Mouse (Mus musculus): ENCODE results near the gene Arsg. TPM values are rescaled to one million over a fixed set of nuclear protein-coding genes. Genes with fewer than 3 reads are reported as not detected.

The Arsg gene
- total and polyA plus RNA-seq, 3 experiments = 0.79 to 3.3 (median 1.4) TPM

DNA sequence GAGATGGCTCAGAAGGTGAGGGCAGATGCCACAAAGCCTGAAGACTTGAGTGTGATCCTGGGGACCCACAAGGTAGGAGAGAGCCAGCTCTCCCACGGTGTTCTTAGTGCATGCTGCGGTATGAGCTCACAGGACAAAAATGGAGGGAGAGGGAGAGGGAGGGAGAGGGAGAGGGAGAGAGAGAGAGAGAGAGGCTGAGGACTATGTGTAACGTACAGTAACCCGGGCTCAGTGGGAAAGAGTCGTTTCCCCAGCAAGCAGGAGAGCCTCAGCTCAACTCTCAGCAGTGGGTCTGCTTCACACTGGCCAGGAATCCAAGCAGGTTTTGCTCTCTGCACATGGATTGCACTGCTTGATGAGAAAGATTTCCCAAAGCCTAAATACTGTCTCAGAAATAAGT lies 34.0 kb upstream of the Arsg start:
- Histone ChIP-seq H3K27ac (ENCODE audit: insufficient read depth, low read depth) (no peak overlapping the region), H3K27me3 (replicated peaks) (no peaks in the 10 kb centered on the region), H3K9ac (ENCODE audit: insufficient read depth, low read depth) (peak overlapping the region; percentile 47), H3K4me3 (replicated peaks in 1 of 3; ENCODE audit: low read depth in 2 of 3, low read length in 2 of 3, poor library complexity in 1 of 3) (peak overlapping the region in 2 of 3 experiments; percentile 54 to 58), H3K4me1 (ENCODE audit: control insufficient read depth in 1 of 2, insufficient read depth in 2 of 2) (peaks cover 10 to 38% of the 10 kb centered on the region in 2 experiments), H3K9me3 (replicated peaks; ENCODE audit: low read length) (no peaks in the 10 kb centered on the region), H3K4me2 (ENCODE audit: insufficient read depth, low read depth, poor library complexity, severe bottlenecking) (peak overlapping the region; percentile 62; the same call in 1 of the 2 replicates), H3K36me3 (replicated peaks in 1 of 2; ENCODE audit: control insufficient read depth in 1 of 2, insufficient read depth in 1 of 2, low read length in 1 of 2) (peaks cover 3 to 36% of the 10 kb centered on the region in 2 experiments), H3K79me2 (replicated peaks; ENCODE audit: control insufficient read depth, extremely low read depth, insufficient read depth, poor library complexity, severe bottlenecking) (no peaks in the 10 kb centered on the region)
- dilution Hi-C loops (cut with MboI; ENCODE audit: extremely low pct_ligation_motif_present, extremely low pct_unique_long_range_greater_than_20kb, low sequenced_read_pairs) = no loop called here
- in situ Hi-C loops (cut with MboI; ENCODE audit: low pct_ligation_motif_present, low pct_unique_long_range_greater_than_20kb, low sequenced_read_pairs) = no loop called here
- DNase-seq (ENCODE audit: extremely low read depth) = no peak
- TF ChIP-seq MEF2A (IDR thresholded peaks at IDR 0.05; ENCODE audit: borderline replicate concordance, low read depth, low read length) (no peak), USF1 (IDR thresholded peaks at IDR 0.05; ENCODE audit: low read depth, low read length) (no peak), IRF4 (IDR thresholded peaks at IDR 0.05; ENCODE audit: low read depth, low read length) (no peak), CHD1 (IDR thresholded peaks at IDR 0.05; ENCODE audit: low read depth, low read length) (no peak), NRF1 (IDR thresholded peaks at IDR 0.05; ENCODE audit: low read depth, low read length) (no peak), RCOR1 (conservative IDR thresholded peaks at IDR 0.05; ENCODE audit: low read depth, low read length) (no peak), MAZ (IDR thresholded peaks at IDR 0.05; ENCODE audit: low read depth, low read length) (no peak), ETS1 (conservative IDR thresholded peaks at IDR 0.05; ENCODE audit: low read depth, low read length) (no peak), RAD21 (IDR thresholded peaks at IDR 0.05; ENCODE audit: low read depth, low read length) (no peak), KAT2A (IDR thresholded peaks at IDR 0.05; ENCODE audit: insufficient replicate concordance, low read length) (no peak), NELFE (IDR thresholded peaks at IDR 0.05; ENCODE audit: low read depth, low read length) (no peak), ELF1 (IDR thresholded peaks at IDR 0.05; ENCODE audit: low read depth, low read length) (no peak), TCF12 (IDR thresholded peaks at IDR 0.05; ENCODE audit: low read depth, low read length) (no peak)

DNA sequence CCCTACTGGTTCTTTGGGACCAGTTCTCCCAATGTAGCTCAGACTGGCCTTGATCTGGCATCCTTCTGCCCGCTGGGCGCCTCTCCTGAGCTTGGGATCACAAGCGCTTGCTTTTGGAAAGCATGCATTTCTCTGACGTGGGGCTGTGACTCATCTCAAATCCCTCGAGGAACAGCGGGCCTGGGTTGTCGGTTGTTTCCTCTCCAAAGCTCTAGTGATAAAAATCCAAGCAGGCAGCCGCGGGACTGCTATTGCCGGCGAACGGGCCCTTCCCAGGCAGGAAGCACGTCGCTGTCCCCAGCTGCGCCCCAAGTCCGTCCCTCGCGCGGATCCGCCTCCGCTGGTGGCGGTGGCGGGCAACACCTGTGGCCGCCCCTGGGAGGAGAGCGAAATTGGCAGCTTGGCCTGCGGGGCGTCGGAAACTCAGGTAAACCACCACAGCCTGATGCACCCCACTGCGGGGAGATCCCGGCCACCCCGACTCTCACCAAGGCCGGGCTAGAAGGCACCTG lies 33.3 kb upstream of the Arsg start:
- H3K36me3 ChIP-seq (replicated peaks in 1 of 2; ENCODE audit: control insufficient read depth in 1 of 2, insufficient read depth in 1 of 2, low read length in 1 of 2) = peaks cover 3 to 30% of the 10 kb centered on the region in 2 experiments
- H3K4me1 ChIP-seq (ENCODE audit: control insufficient read depth in 1 of 2, insufficient read depth in 2 of 2) = peaks cover 6 to 32% of the 10 kb centered on the region in 2 experiments
- H3K27ac ChIP-seq (ENCODE audit: insufficient read depth, low read depth) = peak overlapping the region; percentile 1; the same call in 1 of the 2 replicates
- peak overlapping the region; percentile 47 for H3K9ac ChIP-seq (ENCODE audit: insufficient read depth, low read depth)
- in situ Hi-C loops (cut with MboI; ENCODE audit: low pct_ligation_motif_present, low pct_unique_long_range_greater_than_20kb, low sequenced_read_pairs) (loop anchor here (5.0 to 10.0 kb wide), 2 partner anchors 193 to 415 kb away; no protein-coding TSS in a partner anchor), dilution Hi-C loops (cut with MboI; ENCODE audit: extremely low pct_ligation_motif_present, extremely low pct_unique_long_range_greater_than_20kb, low sequenced_read_pairs) (no loop called here)
- H3K79me2 ChIP-seq (replicated peaks; ENCODE audit: control insufficient read depth, extremely low read depth, insufficient read depth, poor library complexity, severe bottlenecking) = no peaks in the 10 kb centered on the region
- H3K27me3 ChIP-seq (replicated peaks) = no peaks in the 10 kb centered on the region
- H3K4me3 ChIP-seq (replicated peaks in 1 of 3; ENCODE audit: low read depth in 2 of 3, low read length in 2 of 3, poor library complexity in 1 of 3) = peak overlapping the region; percentile 54 to 74 (median 58)
- peak; percentile 82 for DNase-seq (ENCODE audit: extremely low read depth)
- H3K9me3 ChIP-seq (replicated peaks; ENCODE audit: low read length) = no peaks in the 10 kb centered on the region
- peak overlapping the region; percentile 62 for H3K4me2 ChIP-seq (ENCODE audit: insufficient read depth, low read depth, poor library complexity, severe bottlenecking)
- no peak for TF ChIP-seq CHD2 (IDR thresholded peaks at IDR 0.05; ENCODE audit: low read length)
- no peak for TF ChIP-seq PAX5 (IDR thresholded peaks at IDR 0.05; ENCODE audit: low read length)
- TF ChIP-seq NELFE (IDR thresholded peaks at IDR 0.05; ENCODE audit: low read depth, low read length) = peak; percentile 55; the same call in 1 of the 2 replicates
- TF ChIP-seq POLR2AphosphoS2 (IDR thresholded peaks at IDR 0.05; ENCODE audit: low read depth, low read length) = no peak
- peak; percentile 62; the same call in 1 of the 2 replicates for TF ChIP-seq MXI1 (IDR thresholded peaks at IDR 0.05; ENCODE audit: low read depth, low read length)
- 0 out of 2 replicates have a peak, but pooled peaks have one; percentile 16 for TF ChIP-seq IRF4 (IDR thresholded peaks at IDR 0.05; ENCODE audit: low read depth, low read length)
- TF ChIP-seq BHLHE40 (IDR thresholded peaks at IDR 0.05; ENCODE audit: low read depth, low read length) = peak; percentile 20; the same call in 1 of the 2 replicates
- TF ChIP-seq POLR2A (IDR thresholded peaks at IDR 0.05; ENCODE audit: low read depth, low read length) = peak; percentile 64; the same call in 1 of the 2 replicates
- no peak for TF ChIP-seq MYC (IDR thresholded peaks at IDR 0.05; ENCODE audit: low read depth, low read length)
- TF ChIP-seq JUND (conservative IDR thresholded peaks at IDR 0.05; ENCODE audit: low read depth, low read length) = 0 out of 2 replicates have a peak, but pooled peaks have one; percentile 11
- TF ChIP-seq EP300 (IDR thresholded peaks at IDR 0.05; ENCODE audit: low read length) = peak; percentile 5; the same call in 1 of the 2 replicates
- TF ChIP-seq CTCF (conservative IDR thresholded peaks at IDR 0.05 in 1 of 2, IDR thresholded peaks at IDR 0.05 in 1 of 2; ENCODE audit: low read depth in 2 of 2, low read length in 2 of 2) = 0 out of 4 replicates have a peak, but pooled peaks of 1 of the 2 experiments have one; percentile 14
- no peak for TF ChIP-seq ZC3H11A (IDR thresholded peaks at IDR 0.05; ENCODE audit: low read depth, low read length)
- TF ChIP-seq USF2 (conservative IDR thresholded peaks at IDR 0.05; ENCODE audit: low read depth, low read length) = no peak
- 0 out of 2 replicates have a peak, but pooled peaks have one; percentile 28 for TF ChIP-seq TBP (conservative IDR thresholded peaks at IDR 0.05; ENCODE audit: low read depth, low read length)
- TF ChIP-seq TCF12 (IDR thresholded peaks at IDR 0.05; ENCODE audit: low read depth, low read length) = peak; percentile 77
- TF ChIP-seq ELF1 (IDR thresholded peaks at IDR 0.05; ENCODE audit: low read depth, low read length) = peak; percentile 76
- TF ChIP-seq MEF2A (IDR thresholded peaks at IDR 0.05; ENCODE audit: borderline replicate concordance, low read depth, low read length) = peak; percentile 57
- no peak for TF ChIP-seq E2F4 (IDR thresholded peaks at IDR 0.05; ENCODE audit: insufficient replicate concordance, low read depth, low read length)
- TF ChIP-seq NRF1 (IDR thresholded peaks at IDR 0.05; ENCODE audit: low read depth, low read length) = peak; percentile 44; the same call in 1 of the 2 replicates
- no peak for TF ChIP-seq USF1 (IDR thresholded peaks at IDR 0.05; ENCODE audit: low read depth, low read length)
- TF ChIP-seq KAT2A (IDR thresholded peaks at IDR 0.05; ENCODE audit: insufficient replicate concordance, low read length) = 0 out of 2 replicates have a peak, but pooled peaks have one; percentile 54
- TF ChIP-seq MAX (IDR thresholded peaks at IDR 0.05; ENCODE audit: low read length) = peak; percentile 97
- no peak for TF ChIP-seq ZNF384 (IDR thresholded peaks at IDR 0.05; ENCODE audit: low read depth, low read length)
- peak; percentile 29 for TF ChIP-seq SMC3 (IDR thresholded peaks at IDR 0.05; ENCODE audit: low read depth, low read length)
- TF ChIP-seq ETS1 (conservative IDR thresholded peaks at IDR 0.05; ENCODE audit: low read depth, low read length) = peak; percentile 39; the same call in 1 of the 2 replicates

Data from CH12.LX (cell line).